Mouse (Mus musculus) B cell, adult 62 days (primary cell): ENCODE measurements around the gene Ntan1. TPM values are rescaled to one million over a fixed set of nuclear protein-coding genes. Genes with fewer than 3 reads are reported as not detected.

Experiments
- total RNA-seq: library from RNA; stranded (reverse); gene quantifications from 4 replicates; pipeline ENCODE4 v1.2.4, GENCODE M21; 2023

Ntan1 gene
- total RNA-seq: 185 to 211 TPM (median 199 TPM) in 4 replicates

GRCm38 (mm10) chr16:13818560-13819393, at the start of gene Ntan1:
Gene Ntan1, plus strand, starts transcription at chr16:13818845.

GRCm38 (mm10) chr16:13780353-13781036, 38.1 kb upstream of the Ntan1 start, which contains the start of gene Rrn3:
Gene Rrn3, plus strand, starts transcription at chr16:13780708.

Other genes starting within 250 kb of the Ntan1 start
- 38.9 to 47.0 TPM (median 45.2 TPM) in 4 replicates for gene Parn, start 150.7 kb upstream of the Ntan1 start, total RNA-seq
- gene Bfar, start 147.0 kb upstream of the Ntan1 start, total RNA-seq: 57.3 to 67.8 TPM (median 63.3 TPM) in 4 replicates
- 24.4 to 33.1 TPM (median 27.7 TPM) in 4 replicates for gene 3110001I22Rik, start 146.9 kb upstream of the Ntan1 start, total RNA-seq
- not detected in 4 replicates for gene Pla2g10, start 87.9 kb upstream of the Ntan1 start, total RNA-seq
- gene Rrn3, start 38.1 kb upstream of the Ntan1 start, total RNA-seq: 35.8 to 41.3 TPM (median 38.2 TPM) in 4 replicates
- gene Pdxdc1, start 84.3 kb downstream of the Ntan1 start, total RNA-seq: 75.6 to 85.4 TPM (median 83.1 TPM) in 4 replicates
- 0.97 to 1.5 TPM (median 1.2 TPM) in 4 replicates for gene Mpv17l, start 84.3 kb downstream of the Ntan1 start, total RNA-seq
- gene 2900011O08Rik, start 167.8 kb downstream of the Ntan1 start, total RNA-seq: not detected in 4 replicates
- gene Ifitm7, start 168.0 kb downstream of the Ntan1 start, total RNA-seq: not detected in 4 replicates